Mouse (Mus musculus) E14TG2a.4 (cell line): Measurements from ENCODE around the gene Ino80b.
A peak's percentile ranks its signal among the peaks of the same experiment; 100 is the strongest.

Source experiments
- H3K27me3 ChIP-seq: 2 replicates; pipeline ENCODE4 v1.6.1; 2014; ENCODE audit warnings: low read length, control low read depth; ENCODE audit not compliant: insufficient read depth
- H3K36me3 ChIP-seq: 2 replicates; pipeline ENCODE4 v1.6.1; 2014; ENCODE audit warnings: low read length, control low read depth; ENCODE audit not compliant: insufficient read depth
- H3K4me1 ChIP-seq: replicated peaks from 2 replicates; pipeline ENCODE4 v1.6.1; 2014; ENCODE audit warnings: low read depth, low read length, control low read depth
- H3K4me3 ChIP-seq: replicated peaks from 2 replicates; pipeline ENCODE4 v1.5.1; 2014; ENCODE audit warnings: mild to moderate bottlenecking, low read length
- H3K9me3 ChIP-seq: 2 replicates; pipeline ENCODE4 v1.6.1; 2014; ENCODE audit warnings: low read length, control low read depth
- CTCF ChIP-seq: conservative IDR thresholded peaks from 2 replicates; pipeline ENCODE4 v1.5.1; 2014; ENCODE audit warnings: low read length
- NANOG ChIP-seq: IDR thresholded peaks from 2 replicates; pipeline ENCODE4 v1.6.1; 2014; ENCODE audit warnings: borderline replicate concordance, low read length, mixed read lengths
- POU5F1 ChIP-seq: IDR thresholded peaks from 2 replicates; pipeline ENCODE4 v1.6.1; 2014; ENCODE audit warnings: low read length, borderline replicate concordance

Ino80b gene

GRCm38 (mm10) chr6:83104158-83104557 lies 21.1 kb downstream of the Ino80b start:
- H3K9me3 ChIP-seq, result no peaks in the 10 kb centered on the region
- no peak overlapping the region for H3K4me3 ChIP-seq
- TF ChIP-seq NANOG (no peak), CTCF (no peak), POU5F1 (no peak)
- H3K4me1 ChIP-seq, result peaks cover 41% of the 10 kb centered on the region
- H3K27me3 ChIP-seq, result peaks cover 37% of the 10 kb centered on the region
- H3K36me3 ChIP-seq, result peaks cover 13% of the 10 kb centered on the region; the same call in 1 of the 2 replicates

GRCm38 (mm10) chr6:83103130-83103650 lies 22.0 kb downstream of the Ino80b start:
- Histone ChIP-seq H3K4me1 (peaks cover 36% of the 10 kb centered on the region), H3K9me3 (no peaks in the 10 kb centered on the region), H3K27me3 (peaks cover 44% of the 10 kb centered on the region), H3K36me3 (peaks cover 13% of the 10 kb centered on the region; the same call in 1 of the 2 replicates), H3K4me3 (no peak overlapping the region)
- TF ChIP-seq POU5F1 (no peak), NANOG (no peak), CTCF (no peak)

- Histone ChIP-seq H3K36me3 (peaks cover 7% of the 10 kb centered on the region; the same call in 1 of the 2 replicates), H3K27me3 (peaks cover 48% of the 10 kb centered on the region), H3K4me3 (peak overlapping the region; percentile 94), H3K4me1 (peaks cover 24% of the 10 kb centered on the region), H3K9me3 (no peaks in the 10 kb centered on the region)
- TF ChIP-seq CTCF (no peak), POU5F1 (no peak), NANOG (no peak)
These were observed 23.3 kb downstream of the Ino80b start for GRCm38 (mm10) chr6:83101688-83102556.

- TF ChIP-seq POU5F1 (no peak), CTCF (peak; percentile 12; the same call in 1 of the 2 replicates)
- peaks cover 24% of the 10 kb centered on the region for H3K4me1 ChIP-seq
- peaks cover 3% of the 10 kb centered on the region; the same call in 1 of the 2 replicates for H3K36me3 ChIP-seq
- H3K4me3 ChIP-seq, result peak within 1 kb of the TSS; percentile 94
- no peaks in the 10 kb centered on the region for H3K9me3 ChIP-seq
- H3K27me3 ChIP-seq, result peaks cover 50% of the 10 kb centered on the region
These were observed 23.9 kb downstream of the Ino80b start, which contains the start of the genes Ccdc142 and Gm42688 for GRCm38 (mm10) chr6:83101316-83101687. TSS of gene Ccdc142 (plus strand) at chr6:83101601. TSS of gene Gm42688 (plus strand) at chr6:83101617.

- no peak for TF ChIP-seq NANOG
- no peak for TF ChIP-seq CTCF
- TF ChIP-seq POU5F1, result no peak
- peaks cover 55% of the 10 kb centered on the region for H3K27me3 ChIP-seq
- peaks cover 23% of the 10 kb centered on the region for H3K4me1 ChIP-seq
- no peaks in the 10 kb centered on the region for H3K36me3 ChIP-seq
- 0 out of 2 replicates have a peak, but pooled peaks cover 4% of the 10 kb centered on the region for H3K9me3 ChIP-seq
- no peak overlapping the region for H3K4me3 ChIP-seq
These were observed 26.8 kb downstream of the Ino80b start for GRCm38 (mm10) chr6:83098411-83098810.

GRCm38 (mm10) chr6:83095968-83096367 lies 29.3 kb downstream of the Ino80b start:
- H3K9me3 ChIP-seq, result 0 out of 2 replicates have a peak, but pooled peaks cover 4% of the 10 kb centered on the region
- H3K27me3 ChIP-seq, result peaks cover 53% of the 10 kb centered on the region
- TF ChIP-seq CTCF, result no peak
- no peak for TF ChIP-seq NANOG
- TF ChIP-seq POU5F1, result no peak
- H3K4me1 ChIP-seq, result peaks cover 5% of the 10 kb centered on the region; the same call in 1 of the 2 replicates
- H3K4me3 ChIP-seq, result no peak overlapping the region
- no peaks in the 10 kb centered on the region for H3K36me3 ChIP-seq

GRCm38 (mm10) chr6:83092416-83093127 lies 32.7 kb downstream of the Ino80b start:
- no peak for TF ChIP-seq CTCF
- TF ChIP-seq NANOG, result no peak
- TF ChIP-seq POU5F1, result no peak

GRCm38 (mm10) chr6:83087926-83088260 lies 37.3 kb downstream of the Ino80b start:
- TF ChIP-seq POU5F1 (no peak), CTCF (no peak), NANOG (no peak)
- Histone ChIP-seq H3K4me1 (peaks cover 30% of the 10 kb centered on the region), H3K27me3 (peaks cover 90% of the 10 kb centered on the region), H3K36me3 (peaks cover 1% of the 10 kb centered on the region; the same call in 1 of the 2 replicates), H3K9me3 (no peaks in the 10 kb centered on the region), H3K4me3 (peak overlapping the region; percentile 62)

More at GRCm38 (mm10) chr6:83092416-83093127, 32.7 kb downstream of the Ino80b start:
- H3K4me1 ChIP-seq, result peaks cover 14% of the 10 kb centered on the region
- peaks cover 64% of the 10 kb centered on the region for H3K27me3 ChIP-seq
- H3K4me3 ChIP-seq, result no peak overlapping the region
- 0 out of 2 replicates have a peak, but pooled peaks cover 4% of the 10 kb centered on the region for H3K9me3 ChIP-seq
- no peaks in the 10 kb centered on the region for H3K36me3 ChIP-seq
